Mouse (Mus musculus) brain, embryonic 14.5 days (tissue): ENCODE data around the gene Prune2.

Source experiments
- CTCF ChIP-seq: fragments of 200-500 bp; IDR thresholded peaks from 2 replicates; pipeline ENCODE4 v1.5.1; 2012; ENCODE audit warnings: inconsistent platforms, mild to moderate bottlenecking, moderate library complexity, borderline replicate concordance; ENCODE audit not compliant: insufficient read depth, insufficient read length; ENCODE audit errors: extremely low read depth
- POLR2A ChIP-seq: fragments of 200-500 bp; IDR thresholded peaks from 2 replicates; pipeline ENCODE4 v1.6.1; 2012; ENCODE audit warnings: mild to moderate bottlenecking, inconsistent platforms, borderline replicate concordance; ENCODE audit not compliant: poor library complexity, insufficient read depth, insufficient read length, severe bottlenecking; ENCODE audit errors: extremely low read depth

GRCm38 (mm10) chr19:16970612-16971011 is 14.7 kb downstream of the Prune2 start:
- TF ChIP-seq POLR2A (no peak), CTCF (no peak)
